Mouse (Mus musculus) C2C12 (cell line): Measurements from ENCODE around the gene Tceal3.
"Not testable (repeated sequence)": the region's sequence is repeated elsewhere in the genome, so short reads cannot be mapped to it uniquely, and the experiment has no call there.

ENCODE experiments used
- CEBPB ChIP-seq: IDR thresholded peaks from one replicate; pipeline ENCODE4 v1.6.1; 2011; ENCODE audit warnings: low read depth, mild to moderate bottlenecking, control low read depth, moderate library complexity
- CTCF ChIP-seq: IDR thresholded peaks from one replicate; pipeline ENCODE4 v1.5.1; 2011; ENCODE audit not compliant: control insufficient read depth, insufficient read depth, insufficient read length
- FOSL1 ChIP-seq: IDR thresholded peaks from one replicate; pipeline ENCODE4 v1.8.0; 2011; ENCODE audit warnings: mild to moderate bottlenecking, low read length; ENCODE audit not compliant: poor library complexity, insufficient read depth, severe bottlenecking
- MAX ChIP-seq: IDR thresholded peaks from one replicate; pipeline ENCODE4 v1.6.1; 2011; ENCODE audit warnings: mild to moderate bottlenecking, control low read depth
- MYOD1 ChIP-seq: IDR thresholded peaks from one replicate; pipeline ENCODE4 v1.6.1; 2011; ENCODE audit warnings: low read depth; ENCODE audit not compliant: control insufficient read depth, insufficient read length
- MYOG ChIP-seq: IDR thresholded peaks from one replicate; pipeline ENCODE4 v1.6.1; 2011; ENCODE audit not compliant: control insufficient read depth, insufficient read length; ENCODE audit errors: extremely low read depth
- USF1 ChIP-seq: IDR thresholded peaks from one replicate; pipeline ENCODE4 v1.6.1; 2011; ENCODE audit warnings: low read depth, mild to moderate bottlenecking, control low read depth, moderate library complexity

DNA sequence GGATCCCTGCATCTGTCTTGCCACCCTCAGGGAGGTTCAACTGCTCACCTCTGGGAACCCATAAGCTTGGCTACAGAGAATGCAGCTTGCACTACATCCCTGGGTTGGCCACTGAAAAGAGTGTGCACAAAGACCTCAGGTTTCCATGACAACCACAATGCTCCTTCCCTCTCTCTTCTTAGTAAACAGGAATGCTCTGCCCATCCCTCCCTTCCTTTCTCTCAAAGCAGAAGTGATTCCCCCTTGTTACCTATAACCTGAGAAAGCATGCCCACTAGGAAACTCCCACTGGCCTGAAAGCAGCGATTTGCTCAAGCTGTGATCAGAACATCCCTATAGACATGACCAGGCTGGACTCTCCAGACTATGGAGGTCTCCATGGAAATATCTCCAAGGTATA, 46.7 kb upstream of the Tceal3 start, which contains the start of gene Kir3dl2:
- TF ChIP-seq CTCF, MYOD1, MYOG, CEBPB, MAX, USF1, FOSL1: not testable (repeated sequence)
